Mouse (Mus musculus) ES-Bruce4 (cell line): ENCODE results near the gene Triml1.

Experiments used
- CTCF ChIP-seq: IDR thresholded peaks from one replicate; pipeline ENCODE4 v1.8.1; 2011; ENCODE audit warnings: low read depth, low read length
- EP300 ChIP-seq: IDR thresholded peaks from 2 replicates; pipeline ENCODE4 v1.6.1; 2011; ENCODE audit warnings: low read depth, low read length; ENCODE audit not compliant: insufficient read depth
- POLR2A ChIP-seq: IDR thresholded peaks from one replicate; pipeline ENCODE4 v1.8.1; 2011; ENCODE audit warnings: low read length; ENCODE audit not compliant: insufficient read depth

DNA sequence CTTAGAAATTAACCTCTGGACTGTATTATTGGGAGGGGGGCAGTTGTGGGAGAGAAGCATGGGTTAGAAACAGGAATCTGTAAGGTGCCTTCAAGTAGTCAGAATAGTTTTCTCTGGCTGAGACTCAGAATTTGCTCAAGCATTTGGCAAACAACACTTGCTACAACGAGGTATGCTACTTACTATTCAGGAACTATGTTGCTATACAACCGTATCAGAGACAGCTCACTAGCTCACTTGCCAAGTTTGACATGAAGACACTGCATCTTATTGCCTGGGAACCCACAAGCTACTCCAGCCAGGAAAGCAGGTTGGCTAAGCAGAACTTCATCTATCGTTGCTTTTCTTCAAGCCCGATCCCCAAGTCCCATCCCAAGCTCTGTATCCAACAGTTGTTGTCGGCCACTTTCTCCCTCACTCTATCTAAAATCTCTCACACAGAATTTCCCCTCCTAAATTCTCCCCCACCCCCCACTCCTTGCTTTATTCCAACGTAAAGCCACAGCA is 28.0 kb upstream of the Triml1 start:
- no peak for TF ChIP-seq POLR2A
- TF ChIP-seq EP300, result no peak
- no peak for TF ChIP-seq CTCF
